Mouse (Mus musculus): ENCODE data around the gene Ccpg1os.

GRCm38 (mm10) chr9:73006175-73006574, 21.0 kb upstream of the Ccpg1os start:
- TF ChIP-seq CTCF (IDR thresholded peaks at IDR 0.05; ENCODE audit: low read depth), result peak; percentile 48
- TF ChIP-seq EP300 (IDR thresholded peaks at IDR 0.05; ENCODE audit: low read depth), result no peak

Measured in liver, postnatal 0 days (tissue).